Mouse (Mus musculus) C2C12 (cell line): ENCODE data around the gene Rcn2.

ENCODE experiments used
- CEBPB ChIP-seq: IDR thresholded peaks from one replicate; pipeline ENCODE4 v1.6.1; 2011; ENCODE audit warnings: low read depth, mild to moderate bottlenecking, control low read depth, moderate library complexity
- CTCF ChIP-seq: IDR thresholded peaks from one replicate; pipeline ENCODE4 v1.5.1; 2011; ENCODE audit not compliant: control insufficient read depth, insufficient read depth, insufficient read length
- USF1 ChIP-seq: IDR thresholded peaks from one replicate; pipeline ENCODE4 v1.6.1; 2011; ENCODE audit warnings: low read depth, mild to moderate bottlenecking, control low read depth, moderate library complexity

GRCm38 (mm10) chr9:56067964-56068363 is 26.3 kb downstream of the Rcn2 start:
- TF ChIP-seq CTCF (no peak), USF1 (no peak), CEBPB (no peak)
